ENCODE assay signal across 24 mouse cellular contexts in the genomic region with DNA sequence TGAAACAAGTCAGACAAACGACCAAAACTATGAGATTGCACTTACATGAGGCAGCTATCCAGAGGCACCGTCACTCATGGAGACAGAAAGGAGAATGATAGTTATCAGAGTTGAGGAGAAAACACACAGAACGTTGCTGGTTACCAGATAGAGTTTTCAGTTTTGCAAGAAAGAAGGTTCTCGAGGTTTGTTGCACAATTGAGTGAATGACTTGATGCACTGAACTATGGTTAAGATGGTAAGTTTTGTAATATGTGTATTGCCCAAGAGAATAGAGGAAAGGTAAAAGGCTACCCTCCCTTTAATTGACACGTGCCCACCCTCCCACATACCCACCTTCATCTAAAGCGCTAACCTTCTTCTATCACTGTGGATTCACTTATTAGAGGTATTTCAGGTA.
A peak's percentile ranks its signal among the peaks of the same experiment; 100 is the strongest.
DNase-seq lines count a peak whose midpoint lies in the region; ATAC-seq and TF ChIP-seq lines count a peak whose summit lies in the region.
"Had no signal": no experiment of that assay in that cellular context is flagged by ENCODE, and none has a peak within 500 bp of the region (broad histone marks: within the 10 kb centered on the region; RNA-seq: fewer than 3 reads in every experiment).

No protein-coding gene starts in this region.

- 65% methylated on average over 6 of the region's 6 CpGs for WGBS in intestine, postnatal 0 days
- 80% methylated on average over 6 of the region's 6 CpGs for WGBS in hindbrain, postnatal 0 days

- H3K36me3 ChIP-seq in intestine, postnatal 0 days (ENCODE audit: control insufficient read depth, insufficient read depth): no peaks in the 10 kb centered on the region
- H3K36me3 ChIP-seq in hindbrain, postnatal 0 days (ENCODE audit: insufficient read depth, low read length): no peaks in the 10 kb centered on the region
- H3K36me3 ChIP-seq: heart, embryonic 13.5 days; hindbrain, embryonic 10.5 days; hindbrain, embryonic 15.5 days; limb, embryonic 10.5 days; limb, embryonic 15.5 days; liver, embryonic 13.5 days; midbrain, embryonic 10.5 days; neural tube, embryonic 12.5 days had no signal

- DNase-seq in kidney, postnatal 10 days: peak; percentile 1
- no peak for DNase-seq in kidney, adult 18-20 months
- DNase-seq in 3T3-L1 (ENCODE audit: low read depth, low spot score): peak; percentile 27
- peak; percentile 32 for DNase-seq in NIH3T3 (ENCODE audit: low read depth)
- no peak for DNase-seq in hindbrain, postnatal 0 days (ENCODE audit: low spot score)
- DNase-seq: cerebellum, adult 11 months; cerebellum, adult 9-10 months; kidney, adult 8-10 months; liver, embryonic 13.5 days; thymus, postnatal 14 days had no signal

- no peak for TF ChIP-seq CTCF in intestine, postnatal 0 days (IDR thresholded peaks at IDR 0.05; ENCODE audit: low read depth)
- TF ChIP-seq CTCF in hindbrain, postnatal 0 days (IDR thresholded peaks at IDR 0.05; ENCODE audit: low read depth): no peak

- no peaks in the 10 kb centered on the region for H3K9me3 ChIP-seq in intestine, postnatal 0 days (ENCODE audit: control insufficient read depth)
- H3K9me3 ChIP-seq in hindbrain, postnatal 0 days (ENCODE audit: low read length): no peaks in the 10 kb centered on the region
- H3K9me3 ChIP-seq: hindbrain, embryonic 10.5 days; hindbrain, embryonic 15.5 days; limb, embryonic 10.5 days; limb, embryonic 15.5 days; liver, embryonic 13.5 days; midbrain, embryonic 10.5 days; neural tube, embryonic 12.5 days had no signal

- no peak overlapping the region for H3K9ac ChIP-seq in intestine, postnatal 0 days (ENCODE audit: low read depth, low read length)
- no peak overlapping the region for H3K9ac ChIP-seq in hindbrain, postnatal 0 days (replicated peaks; ENCODE audit: low read length)
- H3K9ac ChIP-seq: heart, embryonic 13.5 days; hindbrain, embryonic 15.5 days; limb, embryonic 15.5 days; liver, embryonic 13.5 days; neural tube, embryonic 12.5 days had no signal

- H3K4me1 ChIP-seq in intestine, postnatal 0 days (replicated peaks; ENCODE audit: control insufficient read depth, insufficient read depth, low read length): no peaks in the 10 kb centered on the region
- H3K4me1 ChIP-seq in hindbrain, postnatal 0 days (ENCODE audit: insufficient read depth, low read length): no peaks in the 10 kb centered on the region
- H3K4me1 ChIP-seq: hindbrain, embryonic 10.5 days; hindbrain, embryonic 15.5 days; liver, embryonic 13.5 days; midbrain, embryonic 10.5 days; neural tube, embryonic 12.5 days had no signal

- no peak overlapping the region for H3K4me3 ChIP-seq in intestine, postnatal 0 days (ENCODE audit: low read depth, low read length)
- H3K4me3 ChIP-seq in hindbrain, postnatal 0 days (ENCODE audit: low read length): no peak overlapping the region
- H3K4me3 ChIP-seq: heart, embryonic 13.5 days; hindbrain, embryonic 10.5 days; hindbrain, embryonic 15.5 days; limb, embryonic 10.5 days; limb, embryonic 15.5 days; liver, embryonic 13.5 days; midbrain, embryonic 10.5 days; myocyte; neural tube, embryonic 12.5 days had no signal

- no peaks in the 10 kb centered on the region for H3K27me3 ChIP-seq in intestine, postnatal 0 days (replicated peaks; ENCODE audit: control insufficient read depth, insufficient read depth, low read length)
- no peaks in the 10 kb centered on the region for H3K27me3 ChIP-seq in hindbrain, postnatal 0 days (ENCODE audit: insufficient read depth, low read length)
- H3K27me3 ChIP-seq: CH12.LX; heart, embryonic 13.5 days; hindbrain, embryonic 15.5 days; limb, embryonic 15.5 days; liver, embryonic 13.5 days; neural tube, embryonic 12.5 days had no signal

- no peak overlapping the region for H3K4me2 ChIP-seq in intestine, postnatal 0 days (replicated peaks; ENCODE audit: low read depth)
- H3K4me2 ChIP-seq in hindbrain, postnatal 0 days (ENCODE audit: low read depth, low read length): no peak overlapping the region
- H3K4me2 ChIP-seq: heart, embryonic 13.5 days; hindbrain, embryonic 15.5 days; limb, embryonic 15.5 days; liver, embryonic 13.5 days; neural tube, embryonic 12.5 days had no signal

- H3K27ac ChIP-seq in intestine, postnatal 0 days (ENCODE audit: low read depth, low read length): no peak overlapping the region
- no peak overlapping the region for H3K27ac ChIP-seq in hindbrain, postnatal 0 days
- H3K27ac ChIP-seq: heart, embryonic 13.5 days; hindbrain, embryonic 10.5 days; kidney, postnatal 0 days; limb, embryonic 10.5 days; liver, embryonic 13.5 days; macrophage; midbrain, embryonic 10.5 days; neural tube, embryonic 12.5 days had no signal

- peak; percentile 68 for ATAC-seq in granulocyte monocyte progenitor cell, adult 5-6 weeks (replicated peaks; ENCODE audit: poor library complexity, severe bottlenecking)
- no peak for ATAC-seq in intestine, postnatal 0 days
- ATAC-seq in hindbrain, postnatal 0 days: no peak
- ATAC-seq: forebrain, embryonic 14.5 days had no signal

Comparison
In these comparisons a context has a peak if more than half of its experiments do, and no peak if none do; other contexts are left out.
1. DNase-seq: peak in kidney, postnatal 10 days (single experiment), 3T3-L1 (single experiment) and NIH3T3 (single experiment); none in kidney, adult 18-20 months (single experiment) and hindbrain, postnatal 0 days (single experiment).